Comparison of ENCODE assay signal across 10 mouse cellular contexts in genomic region chrX:155098024-155098423, GRCm38 (mm10). TPM values are rescaled to one million over a fixed set of nuclear protein-coding genes. Genes with fewer than 3 reads are reported as not detected.
A peak's percentile ranks its signal among the peaks of the same experiment; 100 is the strongest.
DNase-seq lines count a peak whose midpoint lies in the region.
"Had no signal": no experiment of that assay in that cellular context is flagged by ENCODE, and none has a peak within 500 bp of the region (broad histone marks: within the 10 kb centered on the region; RNA-seq: fewer than 3 reads in every experiment).

No protein-coding gene starts in this region.

- intact Hi-C loops in left cerebral cortex, postnatal 4 days (cut with DNase I) = no loop called here
- intact Hi-C loops in gastrocnemius, postnatal 36 days (cut with DNase I) = no loop called here

- DNase-seq in cerebellum, postnatal 10 days = peak; percentile 4 to 10
- DNase-seq in cerebellum, postnatal 4 days (ENCODE audit: low spot score in 2 of 2) = no peak
- peak; percentile 2 for DNase-seq in left cerebral cortex, adult 11 months (ENCODE audit: low spot score)
- no peak for DNase-seq in left cerebral cortex, postnatal 4 days
- peak; percentile 60 for DNase-seq in NIH3T3 (ENCODE audit: low read depth)
- peak; percentile 0 to 33 for DNase-seq in left cerebral cortex, adult 9 months (ENCODE audit: low spot score in 2 of 2)
- no peak for DNase-seq in gastrocnemius, postnatal 36 days
- no peak for DNase-seq in thymus, postnatal 25 days
- DNase-seq: liver, embryonic 13.5 days had no signal

RNA-seq across cellular contexts. Expression of gene Magea2, which starts 4.6 kb away (rescaled TPM):
- total RNA-seq in left cerebral cortex, postnatal 4 days (2021) = not detected
- not detected for total RNA-seq in gastrocnemius, postnatal 36 days (2021)
- total RNA-seq: G1E had no signal

RNA-seq across cellular contexts. Expression of gene Magea1, which starts 8.4 kb away (rescaled TPM):
- not detected for total RNA-seq in left cerebral cortex, postnatal 4 days (2021)
- total RNA-seq in gastrocnemius, postnatal 36 days (2021) = not detected
- total RNA-seq: G1E had no signal

RNA-seq across cellular contexts. Expression of gene Cldn34b2, which starts 30.2 kb away (rescaled TPM):
- not detected for total RNA-seq in left cerebral cortex, postnatal 4 days (2021)
- total RNA-seq in gastrocnemius, postnatal 36 days (2021) = not detected
- total RNA-seq: G1E had no signal

RNA-seq across cellular contexts. Expression of gene Magea5, which starts 35.1 kb away (rescaled TPM):
- not detected for total RNA-seq in left cerebral cortex, postnatal 4 days (2021)
- not detected for total RNA-seq in gastrocnemius, postnatal 36 days (2021)
- total RNA-seq: G1E had no signal

Comparison
In these comparisons a context has a peak if more than half of its experiments do, and no peak if none do; other contexts are left out.
1. DNase-seq: peak in cerebellum, postnatal 10 days (2 of 2), left cerebral cortex, adult 11 months (single experiment), NIH3T3 (single experiment) and left cerebral cortex, adult 9 months (2 of 2); none in cerebellum, postnatal 4 days (0 of 2), left cerebral cortex, postnatal 4 days (single experiment), gastrocnemius, postnatal 36 days (0 of 2) and thymus, postnatal 25 days (single experiment).